Mouse (Mus musculus): Measurements from ENCODE around the gene Ndufv2. TPM values are rescaled to one million over a fixed set of nuclear protein-coding genes. Genes with fewer than 3 reads are reported as not detected.

Ndufv2 gene
- polyA plus RNA-seq, 1 experiment from 2014 or later: 335 TPM

- DNase-seq (ENCODE audit: low spot score): no peak
Measured at GRCm38 (mm10) chr17:66107466-66107865, 6.1 kb upstream of the Ndufv2 start.

GRCm38 (mm10) chr17:66106601-66107267, 5.4 kb upstream of the Ndufv2 start:
- Histone ChIP-seq H3K36me3 (no peaks in the 10 kb centered on the region), H3K27ac (no peak overlapping the region), H3K4me1 (replicated peaks) (peaks cover 19% of the 10 kb centered on the region), H3K4me3 (no peak overlapping the region), H3K27me3 (ENCODE audit: insufficient read depth, poor library complexity, severe bottlenecking) (no peaks in the 10 kb centered on the region), H3K9me3 (no peaks in the 10 kb centered on the region)
- WGBS: 56% methylated on average over 10 of the region's 10 CpGs
- peak; percentile 59 for DNase-seq (ENCODE audit: low spot score)

More at GRCm38 (mm10) chr17:66107466-66107865, 6.1 kb upstream of the Ndufv2 start:
- Histone ChIP-seq H3K27me3 (ENCODE audit: insufficient read depth, poor library complexity, severe bottlenecking) (no peaks in the 10 kb centered on the region), H3K36me3 (no peaks in the 10 kb centered on the region), H3K9me3 (no peaks in the 10 kb centered on the region), H3K27ac (no peak overlapping the region), H3K4me3 (no peak overlapping the region), H3K4me1 (replicated peaks) (peaks cover 23% of the 10 kb centered on the region)
- 74% methylated on average over 8 of the region's 8 CpGs for WGBS

- Histone ChIP-seq H3K27me3 (ENCODE audit: insufficient read depth, poor library complexity, severe bottlenecking) (no peaks in the 10 kb centered on the region), H3K36me3 (no peaks in the 10 kb centered on the region), H3K4me3 (no peak overlapping the region), H3K9me3 (no peaks in the 10 kb centered on the region), H3K4me1 (replicated peaks) (peaks cover 12% of the 10 kb centered on the region), H3K27ac (no peak overlapping the region)
- no peak for DNase-seq (ENCODE audit: low spot score)
- 88% methylated on average over 7 of the region's 7 CpGs for WGBS
Measured at GRCm38 (mm10) chr17:66104076-66104475, 2.7 kb upstream of the Ndufv2 start.

- no peak for DNase-seq (ENCODE audit: low spot score)
- H3K4me1 ChIP-seq (replicated peaks): peaks cover 15% of the 10 kb centered on the region
- 1% methylated on average over 41 of the region's 41 CpGs for WGBS
- H3K4me3 ChIP-seq: peak overlapping the region; percentile 89
- peak overlapping the region; percentile 97 for H3K27ac ChIP-seq
- no peaks in the 10 kb centered on the region for H3K27me3 ChIP-seq (ENCODE audit: insufficient read depth, poor library complexity, severe bottlenecking)
- no peaks in the 10 kb centered on the region for H3K9me3 ChIP-seq
- peaks cover 5% of the 10 kb centered on the region; the same call in 1 of the 2 replicates for H3K36me3 ChIP-seq
Measured at GRCm38 (mm10) chr17:66100566-66101379, 586 bp downstream of the Ndufv2 start.

- no peak for DNase-seq (ENCODE audit: low spot score)
- Histone ChIP-seq H3K4me1 (replicated peaks) (no peaks in the 10 kb centered on the region), H3K27me3 (ENCODE audit: insufficient read depth, poor library complexity, severe bottlenecking) (no peaks in the 10 kb centered on the region), H3K36me3 (peaks cover 48% of the 10 kb centered on the region), H3K4me3 (no peak overlapping the region), H3K9me3 (no peaks in the 10 kb centered on the region), H3K27ac (no peak overlapping the region)
- WGBS: 95% methylated on average over 3 of the region's 3 CpGs
Measured at GRCm38 (mm10) chr17:66092664-66093063, 8.7 kb downstream of the Ndufv2 start.

GRCm38 (mm10) chr17:66092065-66092464, 9.3 kb downstream of the Ndufv2 start:
- no peak overlapping the region for H3K27ac ChIP-seq
- H3K27me3 ChIP-seq (ENCODE audit: insufficient read depth, poor library complexity, severe bottlenecking): no peaks in the 10 kb centered on the region
- peaks cover 54% of the 10 kb centered on the region for H3K36me3 ChIP-seq
- H3K4me1 ChIP-seq (replicated peaks): no peaks in the 10 kb centered on the region
- no peak for DNase-seq (ENCODE audit: low spot score)
- no peak overlapping the region for H3K4me3 ChIP-seq
- 96% methylated on average over 2 of the region's 2 CpGs for WGBS
- H3K9me3 ChIP-seq: no peaks in the 10 kb centered on the region

GRCm38 (mm10) chr17:66091392-66091791, 10.0 kb downstream of the Ndufv2 start:
- Histone ChIP-seq H3K4me3 (no peak overlapping the region), H3K27ac (no peak overlapping the region), H3K9me3 (no peaks in the 10 kb centered on the region), H3K4me1 (replicated peaks) (no peaks in the 10 kb centered on the region), H3K36me3 (peaks cover 60% of the 10 kb centered on the region), H3K27me3 (ENCODE audit: insufficient read depth, poor library complexity, severe bottlenecking) (no peaks in the 10 kb centered on the region)
- no peak for DNase-seq (ENCODE audit: low spot score)
- 91% methylated on average over 2 of the region's 2 CpGs for WGBS

- Histone ChIP-seq H3K9me3 (no peaks in the 10 kb centered on the region), H3K36me3 (peaks cover 70% of the 10 kb centered on the region), H3K4me3 (no peak overlapping the region), H3K27ac (no peak overlapping the region), H3K27me3 (ENCODE audit: insufficient read depth, poor library complexity, severe bottlenecking) (no peaks in the 10 kb centered on the region), H3K4me1 (replicated peaks) (no peaks in the 10 kb centered on the region)
- no peak for DNase-seq (ENCODE audit: low spot score)
Measured at GRCm38 (mm10) chr17:66090251-66090650, 11.1 kb downstream of the Ndufv2 start.

GRCm38 (mm10) chr17:66085038-66085437, 16.3 kb downstream of the Ndufv2 start:
- WGBS: 92% methylated on average over 1 of the region's 1 CpGs
- H3K36me3 ChIP-seq: peaks cover 81% of the 10 kb centered on the region
- DNase-seq (ENCODE audit: low spot score): no peak
- H3K27ac ChIP-seq: no peak overlapping the region
- no peaks in the 10 kb centered on the region for H3K4me1 ChIP-seq (replicated peaks)
- H3K27me3 ChIP-seq (ENCODE audit: insufficient read depth, poor library complexity, severe bottlenecking): no peaks in the 10 kb centered on the region
- H3K4me3 ChIP-seq: no peak overlapping the region
- H3K9me3 ChIP-seq: no peaks in the 10 kb centered on the region

- Histone ChIP-seq H3K27me3 (ENCODE audit: insufficient read depth, poor library complexity, severe bottlenecking) (no peaks in the 10 kb centered on the region), H3K36me3 (peaks cover 83% of the 10 kb centered on the region), H3K4me1 (replicated peaks) (no peaks in the 10 kb centered on the region), H3K9me3 (no peaks in the 10 kb centered on the region), H3K4me3 (no peak overlapping the region), H3K27ac (no peak overlapping the region)
- WGBS: 89% methylated on average over 1 of the region's 1 CpGs
- DNase-seq (ENCODE audit: low spot score): no peak
Measured at GRCm38 (mm10) chr17:66084486-66084885, 16.9 kb downstream of the Ndufv2 start.

GRCm38 (mm10) chr17:66077437-66077850, 23.9 kb downstream of the Ndufv2 start:
- no peak for DNase-seq (ENCODE audit: low spot score)

GRCm38 (mm10) chr17:66076934-66077333, 24.4 kb downstream of the Ndufv2 start, which contains the start of gene Ankrd12:
Ankrd12 (minus strand) TSS chr17:66077089.
- DNase-seq (ENCODE audit: low spot score): peak; percentile 95
- peak within 1 kb of the TSS; percentile 86 for H3K4me3 ChIP-seq
- H3K36me3 ChIP-seq: peaks cover 30% of the 10 kb centered on the region
- no peaks in the 10 kb centered on the region for H3K9me3 ChIP-seq
- peak within 1 kb of the TSS; percentile 92 for H3K27ac ChIP-seq
- peaks cover 18% of the 10 kb centered on the region; the same call in 1 of the 2 replicates for H3K27me3 ChIP-seq (ENCODE audit: insufficient read depth, poor library complexity, severe bottlenecking)
- under 1% methylated on average over 53 of the region's 53 CpGs for whole genome bisulfite sequencing
- peaks cover 18% of the 10 kb centered on the region for H3K4me1 ChIP-seq (replicated peaks)

More at GRCm38 (mm10) chr17:66077437-66077850, 23.9 kb downstream of the Ndufv2 start:
- peak overlapping the region; percentile 86 for H3K4me3 ChIP-seq
- H3K27ac ChIP-seq: peak overlapping the region; percentile 92
- 1% methylated on average over 23 of the region's 23 CpGs for WGBS
- H3K36me3 ChIP-seq: peaks cover 30% of the 10 kb centered on the region
- H3K9me3 ChIP-seq: no peaks in the 10 kb centered on the region
- H3K4me1 ChIP-seq (replicated peaks): peaks cover 18% of the 10 kb centered on the region
- H3K27me3 ChIP-seq (ENCODE audit: insufficient read depth, poor library complexity, severe bottlenecking): peaks cover 18% of the 10 kb centered on the region; the same call in 1 of the 2 replicates
